Mouse (Mus musculus) liver, embryonic 11.5 days (tissue): ENCODE measurements around the gene Mrtfb. TPM values are rescaled to one million over a fixed set of nuclear protein-coding genes. Genes with fewer than 3 reads are reported as not detected.

ENCODE experiments used
- ATAC-seq: fragments of 200-750 bp; cut with Nextera tagmentation; replicated peaks from 2 replicates; pipeline ENCODE4 v1.8.0; 2017; ENCODE audit warnings: moderate number of reproducible peaks, mild to moderate bottlenecking, moderate TSS enrichment, moderate library complexity; ENCODE audit not compliant: low FRiP score
- DNase-seq: peaks from one replicate; pipeline ENCODE4 v3.0.0-alpha.2; 2017; ENCODE audit warnings: low spot score
- H3K27ac ChIP-seq: fragments of 300-500 bp; sonication (generic); 2 replicates; pipeline ENCODE4 v1.5.1; 2014; ENCODE audit warnings: mild to moderate bottlenecking, low read depth, low read length, control low read depth
- H3K27me3 ChIP-seq: fragments of 300-500 bp; sonication (generic); replicated peaks from 2 replicates; pipeline ENCODE4 v1.6.1; 2014; ENCODE audit warnings: low read length, mixed read lengths; ENCODE audit not compliant: control insufficient read depth, insufficient read depth
- H3K36me3 ChIP-seq: fragments of 300-500 bp; sonication (generic); 2 replicates; pipeline ENCODE4 v1.6.1; 2014; ENCODE audit warnings: mild to moderate bottlenecking, low read length, moderate library complexity, mixed read lengths; ENCODE audit not compliant: control insufficient read depth, insufficient read depth
- H3K4me1 ChIP-seq: fragments of 300-500 bp; sonication (generic); replicated peaks from 2 replicates; pipeline ENCODE4 v1.6.1; 2014; ENCODE audit warnings: low read length, mixed read lengths; ENCODE audit not compliant: control insufficient read depth, insufficient read depth
- H3K4me2 ChIP-seq: fragments of 300-500 bp; sonication (generic); 2 replicates; pipeline ENCODE4 v1.6.1; 2014; ENCODE audit warnings: mild to moderate bottlenecking, control low read depth, moderate library complexity
- H3K4me3 ChIP-seq: fragments of 300-500 bp; sonication (generic); 2 replicates; pipeline ENCODE4 v1.5.1; 2014; ENCODE audit warnings: low read depth, low read length, control low read depth
- H3K9ac ChIP-seq: fragments of 300-500 bp; sonication (generic); 2 replicates; pipeline ENCODE4 v1.6.1; 2014; ENCODE audit warnings: low read depth, low read length, control low read depth
- H3K9me3 ChIP-seq: fragments of 300-500 bp; sonication (generic); 2 replicates; pipeline ENCODE4 v1.6.1; 2016; ENCODE audit warnings: low read length, inconsistent platforms, mixed read lengths; ENCODE audit not compliant: control insufficient read depth
- WGBS: fragments of 180-500 bp; shearing (Covaris S2); extraction: QIAGEN DNeasy Blood & Tissue Kit; methylation state at CpG from one replicate; pipeline ENCODE4 v1.1.7; 2014; 5-methylcytosine and 5-hydroxymethylcytosine counted together
- polyA plus RNA-seq: library from polyadenylated mRNA; unstranded; fragments of >200 nt; fragmentation: Nextera tagmentation; extraction: Ambion mirVana; gene quantifications from 2 replicates; pipeline ENCODE4 v1.2.1, GENCODE M21; 2014

Mrtfb gene
- polyA plus RNA-seq: 12.1 and 14.8 TPM in 2 replicates

- Histone ChIP-seq H3K9ac (peak within 1 kb of the TSS; percentile 80), H3K9me3 (no peaks in the 10 kb centered on the region), H3K4me1 (peaks cover 7% of the 10 kb centered on the region; the same call in 1 of the 2 replicates), H3K27me3 (no peaks in the 10 kb centered on the region; the same call in 1 of the 2 replicates), H3K4me2 (peak within 1 kb of the TSS; percentile 98), H3K27ac (peak within 1 kb of the TSS; percentile 39), H3K4me3 (peak within 1 kb of the TSS; percentile 82), H3K36me3 (no peaks in the 10 kb centered on the region)
- peak; percentile 89 for ATAC-seq
- peak; percentile 89 for DNase-seq
- WGBS: 1% methylated on average over 55 of the region's 56 CpGs
These were observed at the start of gene Mrtfb for GRCm38 (mm10) chr16:13255855-13256635. TSS of gene Mrtfb (plus strand) at chr16:13256481.

- Histone ChIP-seq H3K27ac (no peak overlapping the region), H3K9ac (no peak overlapping the region), H3K27me3 (no peaks in the 10 kb centered on the region), H3K4me3 (no peak overlapping the region), H3K4me1 (no peaks in the 10 kb centered on the region), H3K9me3 (no peaks in the 10 kb centered on the region), H3K36me3 (no peaks in the 10 kb centered on the region), H3K4me2 (no peak overlapping the region)
- ATAC-seq: no peak
- DNase-seq: no peak
- WGBS: 75% methylated on average over 5 of the region's 5 CpGs
These were observed 48.6 kb upstream of the Mrtfb start for GRCm38 (mm10) chr16:13207649-13208048.

- H3K9ac ChIP-seq: no peak overlapping the region
- H3K27me3 ChIP-seq: no peaks in the 10 kb centered on the region
- no peak overlapping the region for H3K27ac ChIP-seq
- no peak overlapping the region for H3K4me2 ChIP-seq
- H3K4me3 ChIP-seq: no peak overlapping the region
- H3K36me3 ChIP-seq: no peaks in the 10 kb centered on the region
- H3K9me3 ChIP-seq: no peaks in the 10 kb centered on the region
- DNase-seq (no peak), ATAC-seq (no peak)
- 39% methylated on average over 3 of the region's 3 CpGs for WGBS
- H3K4me1 ChIP-seq: no peaks in the 10 kb centered on the region
These were observed 48.2 kb upstream of the Mrtfb start for GRCm38 (mm10) chr16:13208087-13208486.

GRCm38 (mm10) chr16:13212781-13213180, 43.5 kb upstream of the Mrtfb start:
- Histone ChIP-seq H3K36me3 (no peaks in the 10 kb centered on the region), H3K27ac (no peak overlapping the region), H3K9me3 (no peaks in the 10 kb centered on the region), H3K4me1 (no peaks in the 10 kb centered on the region; the same call in 1 of the 2 replicates), H3K9ac (no peak overlapping the region), H3K4me2 (no peak overlapping the region), H3K4me3 (no peak overlapping the region), H3K27me3 (no peaks in the 10 kb centered on the region)
- DNase-seq (no peak), ATAC-seq (no peak)
- WGBS: 66% methylated on average over 4 of the region's 4 CpGs

GRCm38 (mm10) chr16:13216116-13216952, 39.9 kb upstream of the Mrtfb start:
- no peaks in the 10 kb centered on the region for H3K9me3 ChIP-seq
- H3K4me1 ChIP-seq: no peaks in the 10 kb centered on the region; the same call in 1 of the 2 replicates
- H3K27ac ChIP-seq: no peak overlapping the region
- no peak overlapping the region for H3K9ac ChIP-seq
- no peaks in the 10 kb centered on the region for H3K36me3 ChIP-seq
- H3K27me3 ChIP-seq: no peaks in the 10 kb centered on the region
- no peak overlapping the region for H3K4me2 ChIP-seq
- no peak overlapping the region for H3K4me3 ChIP-seq
- ATAC-seq (no peak), DNase-seq (no peak)
- 67% methylated on average over 5 of the region's 5 CpGs for WGBS

- H3K4me2 ChIP-seq: no peak overlapping the region
- H3K9me3 ChIP-seq: no peaks in the 10 kb centered on the region
- no peak overlapping the region for H3K4me3 ChIP-seq
- ATAC-seq: no peak
- no peak overlapping the region for H3K9ac ChIP-seq
- no peaks in the 10 kb centered on the region for H3K27me3 ChIP-seq
- H3K36me3 ChIP-seq: no peaks in the 10 kb centered on the region
- DNase-seq: no peak
- WGBS: 83% methylated on average over 8 of the region's 8 CpGs
- no peak overlapping the region for H3K27ac ChIP-seq
- H3K4me1 ChIP-seq: no peaks in the 10 kb centered on the region; the same call in 1 of the 2 replicates
These were observed 38.3 kb upstream of the Mrtfb start for GRCm38 (mm10) chr16:13217951-13218350.

GRCm38 (mm10) chr16:13221475-13221874, 34.8 kb upstream of the Mrtfb start:
- Histone ChIP-seq H3K27me3 (no peaks in the 10 kb centered on the region), H3K4me3 (no peak overlapping the region), H3K36me3 (no peaks in the 10 kb centered on the region), H3K4me2 (no peak overlapping the region), H3K9me3 (no peaks in the 10 kb centered on the region), H3K27ac (no peak overlapping the region), H3K4me1 (no peaks in the 10 kb centered on the region), H3K9ac (no peak overlapping the region)
- 41% methylated on average over 1 of the region's 1 CpGs for WGBS
- no peak for DNase-seq
- no peak for ATAC-seq

- no peak overlapping the region for H3K4me3 ChIP-seq
- ATAC-seq (no peak), DNase-seq (no peak)
- H3K4me2 ChIP-seq: no peak overlapping the region
- H3K36me3 ChIP-seq: no peaks in the 10 kb centered on the region
- no peaks in the 10 kb centered on the region for H3K4me1 ChIP-seq
- no peaks in the 10 kb centered on the region for H3K27me3 ChIP-seq
- no peaks in the 10 kb centered on the region for H3K9me3 ChIP-seq
- no peak overlapping the region for H3K9ac ChIP-seq
- H3K27ac ChIP-seq: no peak overlapping the region
- 81% methylated on average over 7 of the region's 7 CpGs for WGBS
These were observed 24.2 kb upstream of the Mrtfb start for GRCm38 (mm10) chr16:13232043-13232442.
